Mouse (Mus musculus) hindbrain, embryonic 12.5 days (tissue): ENCODE data around the gene Arhgap29. TPM values are rescaled to one million over a fixed set of nuclear protein-coding genes. Genes with fewer than 3 reads are reported as not detected.

Experiments used
- ATAC-seq: fragments of 200-750 bp; cut with Nextera tagmentation; 2 replicates; pipeline ENCODE4 v1.8.0; 2017; ENCODE audit warnings: moderate TSS enrichment; ENCODE audit not compliant: low FRiP score
- H3K27ac ChIP-seq: fragments of 300-500 bp; sonication (generic); 2 replicates; pipeline ENCODE4 v1.5.1; 2016; ENCODE audit warnings: mild to moderate bottlenecking
- H3K27me3 ChIP-seq: fragments of 300-500 bp; sonication (generic); 2 replicates; pipeline ENCODE4 v1.6.1; 2016; ENCODE audit warnings: mild to moderate bottlenecking
- H3K36me3 ChIP-seq: fragments of 300-500 bp; sonication (generic); 2 replicates; pipeline ENCODE4 v1.6.1; 2016; ENCODE audit warnings: mild to moderate bottlenecking
- H3K4me1 ChIP-seq: fragments of 300-500 bp; sonication (generic); 2 replicates; pipeline ENCODE4 v1.6.1; 2016
- H3K4me2 ChIP-seq: fragments of 300-500 bp; sonication (generic); replicated peaks from 2 replicates; pipeline ENCODE4 v1.6.1; 2016; ENCODE audit warnings: mild to moderate bottlenecking
- H3K4me3 ChIP-seq: fragments of 300-500 bp; sonication (generic); 2 replicates; pipeline ENCODE4 v1.5.1; 2016; ENCODE audit warnings: mild to moderate bottlenecking
- H3K9ac ChIP-seq: fragments of 300-500 bp; sonication (generic); 2 replicates; pipeline ENCODE4 v1.6.1; 2016; ENCODE audit warnings: mild to moderate bottlenecking, moderate library complexity
- H3K9me3 ChIP-seq: fragments of 300-500 bp; sonication (generic); replicated peaks from 2 replicates; pipeline ENCODE4 v1.6.1; 2016; ENCODE audit warnings: mild to moderate bottlenecking
- WGBS: fragments of 180-500 bp; shearing (Covaris S2); methylation state at CpG from one replicate; pipeline ENCODE4 v1.1.7; 2016; 5-methylcytosine and 5-hydroxymethylcytosine counted together
- polyA plus RNA-seq: library from polyadenylated mRNA; unstranded; fragments of >200 nt; fragmentation: Nextera tagmentation; extraction: Ambion mirVana; gene quantifications from 2 replicates; pipeline ENCODE4 v1.2.1, GENCODE M21; 2016

Gene Arhgap29
- polyA plus RNA-seq, 1 experiment from 2014 or later, result 41.5 TPM

DNA sequence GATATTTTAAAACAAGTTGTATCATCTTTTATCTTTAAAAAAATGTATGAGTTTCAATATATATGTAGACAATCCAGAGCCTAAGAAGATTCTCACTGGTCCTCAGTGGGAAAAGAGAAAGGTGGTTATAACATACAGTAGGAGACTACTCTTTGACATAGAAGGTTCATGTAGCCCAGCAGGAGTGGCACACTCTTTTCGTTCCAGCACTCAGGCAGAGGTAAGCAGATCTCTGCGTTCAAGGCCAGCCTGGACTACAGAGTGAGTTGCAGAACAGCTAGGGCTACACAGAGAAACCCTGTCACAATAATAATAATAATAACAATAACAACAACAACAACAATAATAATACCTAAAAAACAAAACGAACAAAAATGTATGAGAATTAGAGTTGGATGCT lies 23.0 kb downstream of the Arhgap29 start:
- no peak overlapping the region for H3K4me2 ChIP-seq
- H3K4me3 ChIP-seq, result no peak overlapping the region
- H3K27ac ChIP-seq, result no peak overlapping the region
- no peaks in the 10 kb centered on the region for H3K27me3 ChIP-seq
- 87% methylated on average over 3 of the region's 3 CpGs for WGBS
- no peak overlapping the region for H3K9ac ChIP-seq
- H3K36me3 ChIP-seq, result no peaks in the 10 kb centered on the region
- H3K9me3 ChIP-seq, result no peaks in the 10 kb centered on the region
- no peaks in the 10 kb centered on the region for H3K4me1 ChIP-seq
- ATAC-seq, result no peak

DNA sequence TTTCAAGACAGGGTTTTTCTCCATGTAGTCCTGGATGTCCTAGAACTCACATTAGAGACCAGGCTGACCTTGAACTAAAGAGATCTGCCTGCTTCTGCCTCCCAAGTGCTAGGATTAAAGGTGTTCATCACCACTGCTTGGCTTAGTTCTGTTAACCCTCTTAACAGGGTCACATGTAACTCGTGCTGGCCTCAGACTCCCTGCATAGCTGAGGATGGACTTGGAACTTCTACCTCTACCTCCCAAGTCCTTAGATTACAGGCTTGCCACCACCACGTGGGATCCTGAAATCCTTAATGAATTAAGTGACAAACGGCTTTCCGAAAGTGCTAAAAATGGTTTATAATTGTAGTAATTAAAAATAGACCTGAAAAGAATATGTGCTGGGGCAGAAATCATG lies 29.0 kb downstream of the Arhgap29 start:
- no peak overlapping the region for H3K4me3 ChIP-seq
- no peaks in the 10 kb centered on the region for H3K9me3 ChIP-seq
- no peak for ATAC-seq
- no peak overlapping the region for H3K9ac ChIP-seq
- no peak overlapping the region for H3K4me2 ChIP-seq
- 87% methylated on average over 4 of the region's 4 CpGs for WGBS
- no peaks in the 10 kb centered on the region for H3K4me1 ChIP-seq
- no peak overlapping the region for H3K27ac ChIP-seq
- no peaks in the 10 kb centered on the region for H3K36me3 ChIP-seq
- no peaks in the 10 kb centered on the region for H3K27me3 ChIP-seq

DNA sequence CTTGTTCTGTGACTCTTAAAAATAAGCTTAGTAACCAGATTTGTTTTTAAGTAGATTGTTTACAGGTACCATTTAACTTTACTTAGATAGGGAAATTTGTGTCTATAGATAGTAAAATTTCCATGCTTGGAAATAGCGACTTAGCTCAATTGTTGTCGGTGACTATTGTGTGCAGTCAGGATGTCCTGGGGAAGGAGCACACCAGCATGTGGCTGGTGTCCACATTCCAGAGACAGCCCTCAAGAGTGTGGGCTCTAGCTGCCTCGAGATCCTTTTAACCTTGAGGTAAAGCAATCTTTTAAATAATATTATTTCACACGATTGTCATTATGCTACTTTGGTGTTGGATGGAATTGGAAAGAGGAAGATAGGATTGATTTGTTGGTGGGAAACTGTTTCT lies 30.1 kb downstream of the Arhgap29 start:
- Histone ChIP-seq H3K9me3 (no peaks in the 10 kb centered on the region), H3K36me3 (no peaks in the 10 kb centered on the region), H3K27me3 (no peaks in the 10 kb centered on the region), H3K27ac (no peak overlapping the region), H3K9ac (no peak overlapping the region), H3K4me1 (no peaks in the 10 kb centered on the region), H3K4me2 (no peak overlapping the region), H3K4me3 (no peak overlapping the region)
- WGBS, result 62% methylated on average over 4 of the region's 4 CpGs
- no peak for ATAC-seq

DNA sequence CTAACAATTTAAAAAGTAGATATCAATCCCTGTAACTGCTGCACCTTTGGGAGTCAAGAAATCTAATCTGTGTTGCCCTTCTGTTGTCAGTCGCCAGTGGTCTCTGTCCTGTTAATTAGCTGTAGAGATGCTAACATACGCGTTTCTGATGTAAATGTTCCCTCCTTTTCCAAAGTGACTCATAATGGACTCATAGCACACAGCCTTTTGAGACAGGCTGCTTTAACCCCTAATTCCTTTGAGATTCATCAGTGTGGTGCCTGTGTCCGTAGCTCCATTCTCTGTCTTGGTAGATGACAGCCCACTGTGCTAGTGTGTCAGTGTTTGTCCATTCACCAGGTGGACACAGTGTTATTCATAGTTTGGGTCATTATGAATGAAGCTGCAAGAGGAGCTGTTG lies 42.8 kb downstream of the Arhgap29 start:
- no peaks in the 10 kb centered on the region for H3K27me3 ChIP-seq
- H3K36me3 ChIP-seq, result no peaks in the 10 kb centered on the region
- no peak overlapping the region for H3K4me3 ChIP-seq
- no peaks in the 10 kb centered on the region for H3K9me3 ChIP-seq
- no peak overlapping the region for H3K27ac ChIP-seq
- H3K9ac ChIP-seq, result no peak overlapping the region
- H3K4me2 ChIP-seq, result no peak overlapping the region
- H3K4me1 ChIP-seq, result 0 out of 2 replicates have a peak, but pooled peaks cover 3% of the 10 kb centered on the region
- ATAC-seq, result no peak
- 51% methylated on average over 4 of the region's 4 CpGs for WGBS

DNA sequence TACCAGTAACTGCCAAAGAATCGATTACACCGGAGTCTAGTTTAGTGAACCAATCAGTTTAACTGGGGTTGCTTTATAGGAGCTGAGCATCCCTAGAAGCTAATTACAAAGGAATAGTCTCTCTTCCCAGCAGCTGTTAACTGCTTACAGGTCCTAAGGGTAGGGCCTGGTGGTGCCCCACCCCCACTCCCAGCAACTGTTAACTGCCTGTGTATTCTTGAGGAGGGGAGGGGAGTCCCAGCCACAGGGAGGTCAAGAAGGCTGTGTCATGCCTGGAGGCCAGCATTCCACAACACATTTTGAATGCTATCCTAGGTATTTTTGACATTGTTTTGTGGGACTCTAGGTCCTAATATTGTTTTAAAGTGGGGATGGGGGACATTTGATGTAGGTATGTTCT lies 47.6 kb downstream of the Arhgap29 start:
- no peaks in the 10 kb centered on the region for H3K36me3 ChIP-seq
- H3K9me3 ChIP-seq, result no peaks in the 10 kb centered on the region
- 77% methylated on average over 2 of the region's 2 CpGs for WGBS
- 0 out of 2 replicates have a peak, but pooled peaks cover 3% of the 10 kb centered on the region for H3K4me1 ChIP-seq
- no peak overlapping the region for H3K27ac ChIP-seq
- H3K4me2 ChIP-seq, result no peak overlapping the region
- H3K27me3 ChIP-seq, result no peaks in the 10 kb centered on the region
- H3K9ac ChIP-seq, result no peak overlapping the region
- no peak for ATAC-seq
- H3K4me3 ChIP-seq, result no peak overlapping the region

DNA sequence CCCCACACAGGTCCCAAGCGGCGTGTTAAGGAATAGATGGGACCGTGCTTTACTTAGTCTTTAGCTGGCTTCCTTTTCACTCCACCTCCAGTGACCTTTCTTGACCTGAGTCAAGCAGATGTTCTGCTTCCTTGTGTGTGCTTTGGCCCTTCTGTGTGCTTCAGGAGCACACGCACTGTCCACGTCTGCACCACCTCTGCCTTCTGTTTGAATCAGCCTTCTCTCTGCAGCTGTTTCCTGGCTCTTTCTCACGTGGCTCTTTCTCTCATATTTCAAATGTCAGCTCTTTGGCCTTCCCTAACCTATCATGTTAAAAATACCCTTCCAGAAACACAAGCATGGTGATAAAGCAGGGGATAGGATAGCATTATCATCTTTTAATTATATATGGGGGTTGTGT lies 49.2 kb downstream of the Arhgap29 start:
- Histone ChIP-seq H3K9me3 (no peaks in the 10 kb centered on the region), H3K9ac (no peak overlapping the region), H3K27me3 (no peaks in the 10 kb centered on the region), H3K27ac (no peak overlapping the region), H3K36me3 (no peaks in the 10 kb centered on the region), H3K4me1 (0 out of 2 replicates have a peak, but pooled peaks cover 3% of the 10 kb centered on the region), H3K4me2 (no peak overlapping the region), H3K4me3 (no peak overlapping the region)
- ATAC-seq, result no peak
- 66% methylated on average over 6 of the region's 6 CpGs for WGBS

DNA sequence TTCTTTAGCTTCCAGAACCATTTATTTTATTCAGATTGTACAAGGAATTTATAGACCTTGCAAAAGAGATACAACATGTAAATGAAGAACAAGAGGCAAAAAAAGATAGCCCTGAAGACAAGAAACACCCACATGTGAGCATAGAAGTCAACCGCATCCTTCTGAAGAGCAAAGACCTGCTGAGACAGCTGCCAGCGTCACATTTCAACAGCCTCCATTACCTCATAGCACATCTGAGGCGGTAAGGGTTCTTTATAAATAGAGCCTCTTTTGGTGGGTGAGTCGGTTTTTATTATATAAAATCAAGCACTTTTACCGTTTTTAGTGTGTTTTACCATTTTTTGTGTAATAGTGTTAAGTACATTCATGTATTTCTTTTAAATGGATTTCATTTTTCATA lies 57.5 kb downstream of the Arhgap29 start:
- Histone ChIP-seq H3K36me3 (no peaks in the 10 kb centered on the region), H3K27me3 (no peaks in the 10 kb centered on the region), H3K4me2 (no peak overlapping the region), H3K4me1 (no peaks in the 10 kb centered on the region), H3K9me3 (no peaks in the 10 kb centered on the region), H3K27ac (no peak overlapping the region), H3K4me3 (no peak overlapping the region), H3K9ac (no peak overlapping the region)
- WGBS, result 93% methylated on average over 5 of the region's 5 CpGs
- ATAC-seq, result no peak

DNA sequence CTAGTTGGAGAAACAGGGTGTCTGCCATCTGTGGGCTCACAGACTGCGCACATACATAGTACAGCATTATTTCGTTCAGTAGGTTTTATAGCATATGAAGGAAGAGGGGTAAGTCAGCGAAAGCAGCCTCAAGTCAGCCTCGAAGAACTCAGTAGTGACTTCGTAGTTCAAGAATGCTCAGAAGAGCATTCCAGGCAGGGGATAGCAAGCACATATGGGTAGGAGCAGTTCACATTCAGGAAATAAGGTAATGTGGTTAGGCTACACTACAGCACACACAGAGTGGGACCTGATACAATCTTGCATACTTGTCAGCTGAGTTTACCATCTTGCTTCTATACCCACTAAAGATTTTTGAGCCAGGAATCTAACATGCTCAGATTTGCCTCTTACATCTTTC lies 58.0 kb downstream of the Arhgap29 start:
- Histone ChIP-seq H3K9me3 (no peaks in the 10 kb centered on the region), H3K27ac (no peak overlapping the region), H3K4me1 (no peaks in the 10 kb centered on the region), H3K36me3 (no peaks in the 10 kb centered on the region), H3K4me3 (no peak overlapping the region), H3K4me2 (no peak overlapping the region), H3K9ac (no peak overlapping the region), H3K27me3 (no peaks in the 10 kb centered on the region)
- ATAC-seq, result no peak
- 93% methylated on average over 5 of the region's 5 CpGs for WGBS

DNA sequence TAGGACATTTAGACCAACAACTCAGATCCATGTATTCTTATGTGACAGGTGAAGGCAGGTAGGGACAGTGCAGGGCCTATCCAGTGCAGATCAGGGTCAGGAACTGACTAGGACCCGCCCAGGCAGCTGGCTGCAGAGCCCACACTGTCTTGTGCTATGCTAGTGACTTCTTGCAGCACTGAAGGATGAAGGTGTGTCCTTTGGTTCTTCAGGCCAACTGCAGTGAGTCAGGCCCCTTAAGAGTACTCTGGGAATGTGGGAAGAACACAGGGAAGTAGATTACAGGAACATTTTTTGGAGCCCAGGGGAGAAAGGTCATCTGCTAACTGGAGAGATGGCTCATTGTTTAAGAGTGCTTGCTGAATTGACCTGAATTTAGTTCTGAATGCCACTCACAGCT lies 60.1 kb downstream of the Arhgap29 start:
- WGBS, result 80% methylated on average over 1 of the region's 1 CpGs
- no peaks in the 10 kb centered on the region for H3K27me3 ChIP-seq
- no peaks in the 10 kb centered on the region for H3K9me3 ChIP-seq
- H3K4me3 ChIP-seq, result no peak overlapping the region
- no peak overlapping the region for H3K4me2 ChIP-seq
- H3K9ac ChIP-seq, result no peak overlapping the region
- no peaks in the 10 kb centered on the region for H3K4me1 ChIP-seq
- no peaks in the 10 kb centered on the region for H3K36me3 ChIP-seq
- ATAC-seq, result no peak
- H3K27ac ChIP-seq, result no peak overlapping the region

DNA sequence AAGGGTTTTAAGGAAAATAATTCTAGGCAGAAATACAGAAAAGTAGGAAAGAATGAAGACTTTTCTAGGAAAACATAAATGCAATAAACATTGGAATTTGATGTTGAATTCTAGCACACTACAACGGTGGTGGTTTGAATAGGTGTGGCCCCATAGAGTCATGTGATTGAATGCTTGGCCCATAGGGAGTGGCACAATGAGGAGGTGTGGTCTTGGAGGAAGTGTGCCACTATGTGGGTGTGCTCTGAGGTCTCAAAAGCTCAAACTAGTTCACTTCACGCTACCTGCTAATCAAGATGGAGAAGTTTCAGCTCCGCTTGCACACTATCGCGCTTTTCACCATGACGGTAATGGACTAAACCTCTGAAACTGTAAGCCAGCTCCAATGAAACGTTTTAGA lies 66.1 kb downstream of the Arhgap29 start:
- Histone ChIP-seq H3K9ac (no peak overlapping the region), H3K4me3 (no peak overlapping the region), H3K9me3 (no peaks in the 10 kb centered on the region), H3K4me2 (no peak overlapping the region), H3K27ac (no peak overlapping the region), H3K36me3 (no peaks in the 10 kb centered on the region), H3K27me3 (no peaks in the 10 kb centered on the region), H3K4me1 (no peaks in the 10 kb centered on the region)
- no peak for ATAC-seq
- 93% methylated on average over 7 of the region's 7 CpGs for WGBS

DNA sequence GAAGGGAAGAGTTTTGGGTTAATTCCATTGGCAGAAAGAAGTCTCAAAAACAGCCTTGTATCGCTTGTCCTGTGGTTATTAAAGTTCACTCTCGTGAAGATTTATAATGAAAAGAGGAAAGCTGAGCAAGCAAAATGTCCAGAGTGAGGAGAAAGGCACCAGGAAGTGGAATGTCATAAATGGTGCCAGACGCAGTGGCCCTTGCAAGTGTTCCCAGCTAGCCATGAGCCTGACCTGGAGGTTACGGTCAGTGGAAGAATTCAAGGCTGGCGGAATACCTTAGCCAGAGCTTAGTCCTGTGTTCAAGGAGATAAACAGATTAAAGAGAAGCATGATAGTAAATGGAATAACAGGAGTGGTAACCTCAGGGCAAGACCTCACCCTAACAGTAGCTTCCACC lies 66.8 kb downstream of the Arhgap29 start:
- no peak overlapping the region for H3K27ac ChIP-seq
- H3K27me3 ChIP-seq, result no peaks in the 10 kb centered on the region
- H3K9ac ChIP-seq, result no peak overlapping the region
- H3K4me2 ChIP-seq, result no peak overlapping the region
- no peaks in the 10 kb centered on the region for H3K36me3 ChIP-seq
- no peaks in the 10 kb centered on the region for H3K9me3 ChIP-seq
- H3K4me1 ChIP-seq, result no peaks in the 10 kb centered on the region
- H3K4me3 ChIP-seq, result no peak overlapping the region
- 88% methylated on average over 5 of the region's 5 CpGs for WGBS
- no peak for ATAC-seq

DNA sequence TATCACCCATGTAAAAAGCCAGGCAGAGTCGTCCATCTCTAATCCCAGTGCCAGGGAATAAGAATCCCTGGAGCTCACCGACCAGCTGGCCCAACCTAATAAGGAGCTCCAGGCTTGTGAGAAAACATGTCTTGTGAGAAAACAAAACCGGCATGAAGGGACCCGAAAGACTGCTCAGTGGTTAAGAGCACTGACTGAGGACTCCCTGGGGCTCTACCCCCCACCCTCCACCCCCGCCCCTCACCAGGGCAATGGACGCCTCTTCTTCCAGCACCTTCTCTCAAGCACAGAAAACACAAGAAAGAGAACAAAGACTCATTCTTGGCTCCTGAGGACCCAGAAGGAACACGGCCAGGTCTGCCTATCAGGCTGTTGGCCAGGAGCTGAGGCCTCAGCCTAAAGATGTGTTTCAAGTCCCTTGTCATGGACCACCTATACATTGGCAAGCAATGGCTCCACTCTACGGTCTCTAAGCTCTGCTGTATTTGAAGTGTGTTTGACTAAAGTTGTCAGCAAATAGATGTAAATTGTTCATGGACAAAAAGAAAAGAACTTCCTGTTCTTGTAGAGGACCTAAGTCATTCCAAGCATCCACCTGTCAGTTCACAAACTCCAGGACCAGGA lies 68.8 kb downstream of the Arhgap29 start:
- H3K4me3 ChIP-seq, result no peak overlapping the region
- no peaks in the 10 kb centered on the region for H3K27me3 ChIP-seq
- no peak for ATAC-seq
- no peaks in the 10 kb centered on the region for H3K36me3 ChIP-seq
- no peak overlapping the region for H3K9ac ChIP-seq
- 89% methylated on average over 8 of the region's 8 CpGs for WGBS
- H3K4me2 ChIP-seq, result no peak overlapping the region
- no peak overlapping the region for H3K27ac ChIP-seq
- no peaks in the 10 kb centered on the region for H3K4me1 ChIP-seq
- no peaks in the 10 kb centered on the region for H3K9me3 ChIP-seq

DNA sequence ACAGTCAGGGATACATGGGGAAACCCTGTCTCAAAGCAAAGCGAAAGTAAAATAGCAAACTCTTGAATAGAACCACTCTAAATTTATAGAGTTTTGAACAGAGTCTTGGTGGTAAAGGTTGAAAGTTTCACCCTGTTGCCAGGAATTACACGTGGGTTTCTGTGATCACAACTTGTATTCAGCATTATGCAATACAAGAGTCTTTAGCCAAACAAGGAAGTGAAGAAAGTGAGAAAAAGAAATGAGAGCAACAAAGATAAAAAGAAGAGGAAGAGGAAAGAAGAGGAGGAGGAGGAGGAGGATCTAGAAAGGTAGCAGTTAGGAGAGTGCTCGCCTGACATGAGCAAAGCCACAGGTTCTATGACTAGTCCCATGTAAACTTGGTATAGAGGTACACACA lies 70.0 kb downstream of the Arhgap29 start:
- no peaks in the 10 kb centered on the region for H3K27me3 ChIP-seq
- H3K9me3 ChIP-seq, result no peaks in the 10 kb centered on the region
- no peak overlapping the region for H3K4me3 ChIP-seq
- no peak overlapping the region for H3K4me2 ChIP-seq
- no peaks in the 10 kb centered on the region for H3K36me3 ChIP-seq
- H3K9ac ChIP-seq, result no peak overlapping the region
- no peaks in the 10 kb centered on the region for H3K4me1 ChIP-seq
- no peak overlapping the region for H3K27ac ChIP-seq
- 93% methylated on average over 3 of the region's 3 CpGs for WGBS
- ATAC-seq, result no peak
